In genomic region chr16:31631046-31631445, GRCm38 (mm10) we compare ENCODE assay signal across 20 mouse cellular contexts.
"Had no signal": no experiment of that assay in that cellular context is flagged by ENCODE, and none has a peak within 500 bp of the region (broad histone marks: within the 10 kb centered on the region; RNA-seq: fewer than 3 reads in every experiment).

No protein-coding gene starts in this region.

- H3K36me3 ChIP-seq: heart, embryonic 10.5 days; heart, embryonic 12.5 days; hindbrain, embryonic 10.5 days; hindbrain, embryonic 12.5 days; intestine, embryonic 15.5 days; limb, embryonic 13.5 days; limb, embryonic 15.5 days; liver, embryonic 12.5 days had no signal

- H3K9me3 ChIP-seq: heart, embryonic 10.5 days; heart, embryonic 12.5 days; hindbrain, embryonic 10.5 days; hindbrain, embryonic 12.5 days; intestine, embryonic 15.5 days; limb, embryonic 13.5 days; limb, embryonic 15.5 days; liver, embryonic 12.5 days had no signal

- H3K9ac ChIP-seq: heart, embryonic 12.5 days; hindbrain, embryonic 12.5 days; hindbrain, embryonic 14.5 days; intestine, embryonic 15.5 days; limb, embryonic 13.5 days; limb, embryonic 15.5 days; liver, embryonic 12.5 days had no signal

- H3K27ac ChIP-seq: heart, embryonic 10.5 days; hindbrain, embryonic 10.5 days; hindbrain, embryonic 12.5 days; hindbrain, embryonic 14.5 days; intestine, embryonic 15.5 days; limb, embryonic 13.5 days; limb, embryonic 15.5 days; liver, embryonic 12.5 days had no signal

- H3K4me1 ChIP-seq: heart, embryonic 10.5 days; intestine, embryonic 15.5 days; limb, embryonic 15.5 days had no signal

- H3K4me3 ChIP-seq: heart, embryonic 10.5 days; heart, embryonic 12.5 days; hindbrain, embryonic 10.5 days; hindbrain, embryonic 12.5 days; intestine, embryonic 15.5 days; limb, embryonic 13.5 days; limb, embryonic 15.5 days; liver, embryonic 12.5 days had no signal

- H3K27me3 ChIP-seq: heart, embryonic 12.5 days; hindbrain, embryonic 12.5 days; intestine, embryonic 15.5 days; limb, embryonic 13.5 days; limb, embryonic 15.5 days; liver, embryonic 12.5 days had no signal

- DNase-seq: gastrocnemius, postnatal 10 days; gastrocnemius, postnatal 25 days; heart, postnatal 10 days; heart, postnatal 4 days; kidney, adult 18-20 months; kidney, adult 8-10 months; kidney, postnatal 10 days; kidney, postnatal 25 days; layer of hippocampus, adult 9-11 months; layer of hippocampus, postnatal 36 days; left cerebral cortex, postnatal 4 days had no signal
